Mouse (Mus musculus): ENCODE results near the gene Cdk14.

DNA sequence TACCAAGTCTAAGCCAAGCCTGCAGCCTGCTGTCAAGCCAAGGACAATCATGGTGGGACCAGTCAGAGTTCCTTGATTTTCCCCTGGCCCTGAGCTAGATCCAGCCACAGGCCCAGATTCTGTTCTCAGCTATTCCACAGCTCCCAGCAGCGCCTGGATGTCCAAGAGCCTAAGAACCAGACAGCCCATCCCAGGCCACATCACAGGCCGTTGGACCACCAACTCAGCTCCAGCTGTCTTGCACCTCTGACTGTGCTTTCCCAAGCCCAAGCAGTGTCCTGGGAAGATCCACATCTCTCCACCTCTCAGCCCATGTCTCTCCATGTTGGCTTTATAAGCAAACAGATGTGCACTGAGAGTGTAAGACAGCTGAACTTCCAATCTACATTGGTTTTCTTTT, 114.8 kb downstream of the Cdk14 start:
- TF ChIP-seq CTCF (IDR thresholded peaks at IDR 0.05; ENCODE audit: borderline replicate concordance, insufficient read depth, low read depth, low read length), result no peak
- TF ChIP-seq POLR2A (IDR thresholded peaks at IDR 0.05; ENCODE audit: borderline replicate concordance, insufficient read depth, low read length), result no peak

Measured in cerebellum, adult 2 months (tissue).